Mouse (Mus musculus): ENCODE data around the gene Snx18. TPM values are rescaled to one million over a fixed set of nuclear protein-coding genes. Genes with fewer than 3 reads are reported as not detected.

The Snx18 gene
- polyA plus RNA-seq, 1 experiment from 2014 or later, result 15.6 TPM

- ATAC-seq (ENCODE audit: low FRiP score, low TSS enrichment), result no peak
- DNase-seq (ENCODE audit: low spot score), result no peak
- 58% methylated on average over 4 of the region's 4 CpGs for WGBS
These were observed 34.8 kb downstream of the Snx18 start for GRCm38 (mm10) chr13:113583563-113583962.

GRCm38 (mm10) chr13:113582024-113582423 lies 36.3 kb downstream of the Snx18 start:
- no peaks in the 10 kb centered on the region for H3K36me3 ChIP-seq (ENCODE audit: control insufficient read depth, insufficient read depth, low read length)
- no peak overlapping the region for H3K4me2 ChIP-seq (replicated peaks; ENCODE audit: low read depth)
- 36% methylated on average over 1 of the region's 1 CpGs for WGBS
- DNase-seq (ENCODE audit: low spot score) (no peak), ATAC-seq (ENCODE audit: low FRiP score, low TSS enrichment) (no peak)
- no peak overlapping the region for H3K27ac ChIP-seq (replicated peaks)
- no peak for TF ChIP-seq CTCF (IDR thresholded peaks at IDR 0.05; ENCODE audit: low read depth)
- no peak for TF ChIP-seq EP300 (optimal IDR thresholded peaks at IDR 0.05)
- no peaks in the 10 kb centered on the region for H3K27me3 ChIP-seq (ENCODE audit: control insufficient read depth, insufficient read depth, low read length)
- H3K4me3 ChIP-seq (ENCODE audit: low read depth, low read length), result no peak overlapping the region
- no peaks in the 10 kb centered on the region for H3K4me1 ChIP-seq (replicated peaks; ENCODE audit: control insufficient read depth, insufficient read depth)
- no peaks in the 10 kb centered on the region for H3K9me3 ChIP-seq (ENCODE audit: control insufficient read depth, low read length)
- H3K9ac ChIP-seq (ENCODE audit: low read length), result no peak overlapping the region

More at GRCm38 (mm10) chr13:113583563-113583962, 34.8 kb downstream of the Snx18 start:
- no peak for TF ChIP-seq EP300 (optimal IDR thresholded peaks at IDR 0.05)
- no peak for TF ChIP-seq CTCF (IDR thresholded peaks at IDR 0.05; ENCODE audit: low read depth)
- Histone ChIP-seq H3K9ac (ENCODE audit: low read length) (no peak overlapping the region), H3K9me3 (ENCODE audit: control insufficient read depth, low read length) (no peaks in the 10 kb centered on the region), H3K4me1 (replicated peaks; ENCODE audit: control insufficient read depth, insufficient read depth) (no peaks in the 10 kb centered on the region), H3K27me3 (ENCODE audit: control insufficient read depth, insufficient read depth, low read length) (no peaks in the 10 kb centered on the region), H3K4me3 (ENCODE audit: low read depth, low read length) (no peak overlapping the region), H3K36me3 (ENCODE audit: control insufficient read depth, insufficient read depth, low read length) (no peaks in the 10 kb centered on the region), H3K27ac (replicated peaks) (no peak overlapping the region), H3K4me2 (replicated peaks; ENCODE audit: low read depth) (no peak overlapping the region)

GRCm38 (mm10) chr13:113581436-113581835 lies 36.9 kb downstream of the Snx18 start:
- no peaks in the 10 kb centered on the region for H3K9me3 ChIP-seq (ENCODE audit: control insufficient read depth, low read length)
- no peak overlapping the region for H3K4me3 ChIP-seq (ENCODE audit: low read depth, low read length)
- ATAC-seq (ENCODE audit: low FRiP score, low TSS enrichment) (no peak), DNase-seq (ENCODE audit: low spot score) (no peak)
- no peaks in the 10 kb centered on the region for H3K36me3 ChIP-seq (ENCODE audit: control insufficient read depth, insufficient read depth, low read length)
- H3K27me3 ChIP-seq (ENCODE audit: control insufficient read depth, insufficient read depth, low read length), result no peaks in the 10 kb centered on the region
- TF ChIP-seq CTCF (IDR thresholded peaks at IDR 0.05; ENCODE audit: low read depth) (no peak), EP300 (optimal IDR thresholded peaks at IDR 0.05) (no peak)
- 71% methylated on average over 5 of the region's 5 CpGs for WGBS
- no peaks in the 10 kb centered on the region for H3K4me1 ChIP-seq (replicated peaks; ENCODE audit: control insufficient read depth, insufficient read depth)
- H3K4me2 ChIP-seq (replicated peaks; ENCODE audit: low read depth), result no peak overlapping the region
- no peak overlapping the region for H3K9ac ChIP-seq (ENCODE audit: low read length)
- H3K27ac ChIP-seq (replicated peaks), result no peak overlapping the region

- Histone ChIP-seq H3K9ac (ENCODE audit: low read length) (no peak overlapping the region), H3K4me2 (replicated peaks; ENCODE audit: low read depth) (no peak overlapping the region), H3K4me3 (ENCODE audit: low read depth, low read length) (no peak overlapping the region), H3K27ac (replicated peaks) (no peak overlapping the region), H3K4me1 (replicated peaks; ENCODE audit: control insufficient read depth, insufficient read depth) (no peaks in the 10 kb centered on the region), H3K36me3 (ENCODE audit: control insufficient read depth, insufficient read depth, low read length) (no peaks in the 10 kb centered on the region), H3K27me3 (ENCODE audit: control insufficient read depth, insufficient read depth, low read length) (no peaks in the 10 kb centered on the region), H3K9me3 (ENCODE audit: control insufficient read depth, low read length) (no peaks in the 10 kb centered on the region)
- DNase-seq (ENCODE audit: low spot score) (no peak), ATAC-seq (ENCODE audit: low FRiP score, low TSS enrichment) (no peak)
- WGBS, result 69% methylated on average over 6 of the region's 6 CpGs
- TF ChIP-seq EP300 (optimal IDR thresholded peaks at IDR 0.05), result no peak
- no peak for TF ChIP-seq CTCF (IDR thresholded peaks at IDR 0.05; ENCODE audit: low read depth)
These were observed 38.0 kb downstream of the Snx18 start for GRCm38 (mm10) chr13:113580400-113580790.

GRCm38 (mm10) chr13:113579788-113580399 lies 38.5 kb downstream of the Snx18 start:
- TF ChIP-seq CTCF (IDR thresholded peaks at IDR 0.05; ENCODE audit: low read depth) (no peak), EP300 (optimal IDR thresholded peaks at IDR 0.05) (no peak)
- ATAC-seq (ENCODE audit: low FRiP score, low TSS enrichment), result no peak
- Histone ChIP-seq H3K36me3 (ENCODE audit: control insufficient read depth, insufficient read depth, low read length) (no peaks in the 10 kb centered on the region), H3K4me2 (replicated peaks; ENCODE audit: low read depth) (no peak overlapping the region), H3K4me1 (replicated peaks; ENCODE audit: control insufficient read depth, insufficient read depth) (no peaks in the 10 kb centered on the region), H3K9me3 (ENCODE audit: control insufficient read depth, low read length) (no peaks in the 10 kb centered on the region), H3K9ac (ENCODE audit: low read length) (no peak overlapping the region), H3K27me3 (ENCODE audit: control insufficient read depth, insufficient read depth, low read length) (no peaks in the 10 kb centered on the region), H3K4me3 (ENCODE audit: low read depth, low read length) (no peak overlapping the region), H3K27ac (replicated peaks) (no peak overlapping the region)
- 46% methylated on average over 7 of the region's 7 CpGs for WGBS
- no peak for DNase-seq (ENCODE audit: low spot score)

- ATAC-seq (ENCODE audit: low FRiP score, low TSS enrichment) (no peak), DNase-seq (ENCODE audit: low spot score) (no peak)
- Histone ChIP-seq H3K9ac (ENCODE audit: low read length) (no peak overlapping the region), H3K4me2 (replicated peaks; ENCODE audit: low read depth) (no peak overlapping the region), H3K4me3 (ENCODE audit: low read depth, low read length) (no peak overlapping the region), H3K36me3 (ENCODE audit: control insufficient read depth, insufficient read depth, low read length) (no peaks in the 10 kb centered on the region), H3K27me3 (ENCODE audit: control insufficient read depth, insufficient read depth, low read length) (no peaks in the 10 kb centered on the region), H3K4me1 (replicated peaks; ENCODE audit: control insufficient read depth, insufficient read depth) (no peaks in the 10 kb centered on the region), H3K27ac (replicated peaks) (no peak overlapping the region), H3K9me3 (ENCODE audit: control insufficient read depth, low read length) (no peaks in the 10 kb centered on the region)
- TF ChIP-seq CTCF (IDR thresholded peaks at IDR 0.05; ENCODE audit: low read depth) (no peak), EP300 (optimal IDR thresholded peaks at IDR 0.05) (no peak)
- 86% methylated on average over 13 of the region's 13 CpGs for WGBS
These were observed 44.1 kb downstream of the Snx18 start for GRCm38 (mm10) chr13:113574232-113574631.

Data from stomach, postnatal 0 days (tissue).